Mouse (Mus musculus): ENCODE results near the gene R3hdm2.

GRCm38 (mm10) chr10:127420131-127420530, 40.0 kb downstream of the R3hdm2 start:
- TF ChIP-seq CTCF (IDR thresholded peaks at IDR 0.05; ENCODE audit: borderline replicate concordance, control insufficient read depth, extremely low read depth, insufficient read depth, low read length, poor library complexity) (no peak), POLR2A (IDR thresholded peaks at IDR 0.05; ENCODE audit: control insufficient read depth, extremely low read depth, insufficient read depth, low read length, poor library complexity) (no peak)

Data from thymus, adult 2 months (tissue).